Mouse (Mus musculus) forebrain, embryonic 12.5 days (tissue): ENCODE results near the gene Tinagl1. TPM values are rescaled to one million over a fixed set of nuclear protein-coding genes. Genes with fewer than 3 reads are reported as not detected.

Experiments used
- ATAC-seq: fragments of 200-750 bp; cut with Nextera tagmentation; 2 replicates; pipeline ENCODE4 v1.8.0; 2017; ENCODE audit warnings: moderate TSS enrichment; ENCODE audit not compliant: low FRiP score
- H3K27ac ChIP-seq: fragments of 300-500 bp; sonication (generic); 2 replicates; pipeline ENCODE4 v1.5.1; 2016; ENCODE audit warnings: mild to moderate bottlenecking
- H3K27me3 ChIP-seq: fragments of 300-500 bp; sonication (generic); 2 replicates; pipeline ENCODE4 v1.6.1; 2016; ENCODE audit warnings: mild to moderate bottlenecking
- H3K36me3 ChIP-seq: fragments of 300-500 bp; sonication (generic); replicated peaks from 2 replicates; pipeline ENCODE4 v1.6.1; 2016; ENCODE audit warnings: mild to moderate bottlenecking
- H3K4me1 ChIP-seq: fragments of 300-500 bp; sonication (generic); 2 replicates; pipeline ENCODE4 v1.6.1; 2016
- H3K4me2 ChIP-seq: fragments of 300-500 bp; sonication (generic); 2 replicates; pipeline ENCODE4 v1.6.1; 2016; ENCODE audit warnings: mild to moderate bottlenecking, moderate library complexity
- H3K4me3 ChIP-seq: fragments of 300-500 bp; sonication (generic); replicated peaks from 2 replicates; pipeline ENCODE4 v1.5.1; 2016; ENCODE audit warnings: mild to moderate bottlenecking
- H3K9ac ChIP-seq: fragments of 300-500 bp; sonication (generic); 2 replicates; pipeline ENCODE4 v1.6.1; 2016; ENCODE audit warnings: mild to moderate bottlenecking
- H3K9me3 ChIP-seq: fragments of 300-500 bp; sonication (generic); 2 replicates; pipeline ENCODE4 v1.6.1; 2016
- WGBS: fragments of 180-500 bp; shearing (Covaris S2); methylation state at CpG from one replicate; pipeline ENCODE4 v1.1.7; 2016; 5-methylcytosine and 5-hydroxymethylcytosine counted together
- polyA plus RNA-seq: library from polyadenylated mRNA; unstranded; fragments of >200 nt; fragmentation: Nextera tagmentation; extraction: Ambion mirVana; gene quantifications from 2 replicates; pipeline ENCODE4 v1.2.1, GENCODE M21; 2016

Gene Tinagl1
- polyA plus RNA-seq, 1 experiment from 2014 or later = 4.6 TPM

GRCm38 (mm10) chr4:130176156-130176720 lies 1.3 kb upstream of the Tinagl1 start:
- WGBS = 81% methylated on average over 5 of the region's 5 CpGs

GRCm38 (mm10) chr4:130174335-130175031 lies 439 bp downstream of the Tinagl1 start:
- ATAC-seq = no peak
- WGBS = 4% methylated on average over 25 of the region's 25 CpGs
- H3K36me3 ChIP-seq = no peaks in the 10 kb centered on the region
- H3K9me3 ChIP-seq = no peaks in the 10 kb centered on the region
- peak overlapping the region; percentile 7; the same call in 1 of the 2 replicates for H3K4me3 ChIP-seq
- H3K4me1 ChIP-seq = peaks cover 18% of the 10 kb centered on the region
- H3K27me3 ChIP-seq = peaks cover 48% of the 10 kb centered on the region
- H3K4me2 ChIP-seq = peak overlapping the region; percentile 43
- 0 out of 2 replicates have a peak overlapping the region, but pooled peaks have one; percentile 29 for H3K9ac ChIP-seq
- H3K27ac ChIP-seq = no peak overlapping the region

More at GRCm38 (mm10) chr4:130176156-130176720, 1.3 kb upstream of the Tinagl1 start:
- Histone ChIP-seq H3K9ac (no peak overlapping the region), H3K4me1 (peaks cover 18% of the 10 kb centered on the region), H3K4me2 (no peak overlapping the region), H3K9me3 (no peaks in the 10 kb centered on the region), H3K36me3 (no peaks in the 10 kb centered on the region), H3K4me3 (no peak overlapping the region), H3K27ac (no peak overlapping the region), H3K27me3 (peaks cover 48% of the 10 kb centered on the region)
- no peak for ATAC-seq

- no peak overlapping the region for H3K9ac ChIP-seq
- peaks cover 18% of the 10 kb centered on the region for H3K4me1 ChIP-seq
- no peak overlapping the region for H3K4me3 ChIP-seq
- H3K4me2 ChIP-seq = no peak overlapping the region
- H3K27ac ChIP-seq = no peak overlapping the region
- peaks cover 48% of the 10 kb centered on the region for H3K27me3 ChIP-seq
- WGBS = 56% methylated on average over 19 of the region's 19 CpGs
- no peaks in the 10 kb centered on the region for H3K9me3 ChIP-seq
- no peaks in the 10 kb centered on the region for H3K36me3 ChIP-seq
- no peak for ATAC-seq
These were observed 1.0 kb downstream of the Tinagl1 start for GRCm38 (mm10) chr4:130173911-130174311.

GRCm38 (mm10) chr4:130173060-130173822 lies 1.7 kb downstream of the Tinagl1 start:
- Histone ChIP-seq H3K4me3 (no peak overlapping the region), H3K27me3 (peaks cover 48% of the 10 kb centered on the region), H3K9me3 (no peaks in the 10 kb centered on the region), H3K27ac (no peak overlapping the region), H3K36me3 (no peaks in the 10 kb centered on the region), H3K4me1 (peaks cover 20% of the 10 kb centered on the region), H3K4me2 (no peak overlapping the region), H3K9ac (no peak overlapping the region)
- WGBS = 75% methylated on average over 11 of the region's 11 CpGs
- no peak for ATAC-seq

- WGBS = 77% methylated on average over 11 of the region's 11 CpGs
- Histone ChIP-seq H3K4me3 (no peak overlapping the region), H3K27me3 (peaks cover 54% of the 10 kb centered on the region), H3K9ac (no peak overlapping the region), H3K4me1 (peaks cover 27% of the 10 kb centered on the region), H3K4me2 (no peak overlapping the region), H3K27ac (no peak overlapping the region), H3K36me3 (no peaks in the 10 kb centered on the region), H3K9me3 (no peaks in the 10 kb centered on the region)
- ATAC-seq = no peak
These were observed 2.8 kb downstream of the Tinagl1 start for GRCm38 (mm10) chr4:130171951-130172765.

GRCm38 (mm10) chr4:130170362-130170761 lies 4.6 kb downstream of the Tinagl1 start:
- peaks cover 45% of the 10 kb centered on the region for H3K27me3 ChIP-seq
- no peak overlapping the region for H3K27ac ChIP-seq
- no peak overlapping the region for H3K9ac ChIP-seq
- ATAC-seq = no peak
- WGBS = 88% methylated on average over 4 of the region's 4 CpGs
- H3K4me1 ChIP-seq = peaks cover 29% of the 10 kb centered on the region
- H3K9me3 ChIP-seq = no peaks in the 10 kb centered on the region
- no peaks in the 10 kb centered on the region for H3K36me3 ChIP-seq
- H3K4me3 ChIP-seq = no peak overlapping the region
- no peak overlapping the region for H3K4me2 ChIP-seq

- no peak overlapping the region for H3K4me3 ChIP-seq
- H3K4me2 ChIP-seq = no peak overlapping the region
- WGBS = 88% methylated on average over 16 of the region's 16 CpGs
- peaks cover 20% of the 10 kb centered on the region for H3K4me1 ChIP-seq
- H3K9ac ChIP-seq = no peak overlapping the region
- no peak overlapping the region for H3K27ac ChIP-seq
- H3K27me3 ChIP-seq = peaks cover 43% of the 10 kb centered on the region
- no peaks in the 10 kb centered on the region for H3K9me3 ChIP-seq
- no peaks in the 10 kb centered on the region for H3K36me3 ChIP-seq
- ATAC-seq = no peak
These were observed 5.4 kb downstream of the Tinagl1 start for GRCm38 (mm10) chr4:130169411-130169971.

- ATAC-seq = no peak
- WGBS = 41% methylated on average over 16 of the region's 16 CpGs
- Histone ChIP-seq H3K9me3 (no peaks in the 10 kb centered on the region), H3K4me1 (peaks cover 16% of the 10 kb centered on the region), H3K4me2 (no peak overlapping the region; the same call in 1 of the 2 replicates), H3K4me3 (no peak overlapping the region), H3K27me3 (peaks cover 43% of the 10 kb centered on the region), H3K9ac (no peak overlapping the region), H3K27ac (no peak overlapping the region), H3K36me3 (no peaks in the 10 kb centered on the region)
These were observed 6.4 kb downstream of the Tinagl1 start for GRCm38 (mm10) chr4:130168280-130169183.

GRCm38 (mm10) chr4:130167814-130168213 lies 7.1 kb downstream of the Tinagl1 start:
- no peaks in the 10 kb centered on the region for H3K36me3 ChIP-seq
- peaks cover 23% of the 10 kb centered on the region for H3K4me1 ChIP-seq
- WGBS = 53% methylated on average over 9 of the region's 9 CpGs
- ATAC-seq = no peak
- peaks cover 43% of the 10 kb centered on the region for H3K27me3 ChIP-seq
- no peaks in the 10 kb centered on the region for H3K9me3 ChIP-seq
- H3K9ac ChIP-seq = no peak overlapping the region
- H3K4me2 ChIP-seq = peak overlapping the region; percentile 24
- no peak overlapping the region for H3K27ac ChIP-seq
- no peak overlapping the region; the same call in 1 of the 2 replicates for H3K4me3 ChIP-seq

GRCm38 (mm10) chr4:130167321-130167720 lies 7.6 kb downstream of the Tinagl1 start:
- 52% methylated on average over 22 of the region's 22 CpGs for WGBS
- no peak overlapping the region for H3K9ac ChIP-seq
- no peaks in the 10 kb centered on the region for H3K9me3 ChIP-seq
- no peaks in the 10 kb centered on the region for H3K36me3 ChIP-seq
- no peak for ATAC-seq
- H3K4me1 ChIP-seq = peaks cover 25% of the 10 kb centered on the region
- H3K27ac ChIP-seq = no peak overlapping the region
- H3K4me3 ChIP-seq = peak overlapping the region; percentile 14; the same call in 1 of the 2 replicates
- peaks cover 45% of the 10 kb centered on the region for H3K27me3 ChIP-seq
- peak overlapping the region; percentile 24 for H3K4me2 ChIP-seq

GRCm38 (mm10) chr4:130166592-130166991 lies 8.3 kb downstream of the Tinagl1 start:
- Histone ChIP-seq H3K9me3 (no peaks in the 10 kb centered on the region), H3K4me2 (no peak overlapping the region), H3K27ac (no peak overlapping the region), H3K4me1 (peaks cover 25% of the 10 kb centered on the region), H3K36me3 (no peaks in the 10 kb centered on the region), H3K4me3 (no peak overlapping the region), H3K9ac (no peak overlapping the region), H3K27me3 (peaks cover 50% of the 10 kb centered on the region)
- no peak for ATAC-seq
- WGBS = 75% methylated on average over 8 of the region's 8 CpGs
